Mouse (Mus musculus) spleen, adult 2 months (tissue): ENCODE measurements at regions not wholly inside any gene's neighbourhood (a gene's known extent, or its start where the extent isn't known, plus 50 kb on each side); places are given as distances from the start of the nearest gene placed in this dataset.

Experiments
- DNase-seq, 2 experiments: peaks; one replicate each; pipeline versions ENCODE4 v3.0.0 to v3.0.0-alpha.2; 2012 to 2021; ENCODE audit warnings: low spot score in 2 of 2, low read depth in 1 of 2
- H3K27ac ChIP-seq: fragments of 200-500 bp; 2 replicates; pipeline ENCODE4 v1.5.1; 2012; ENCODE audit warnings: low read length, inconsistent platforms; ENCODE audit not compliant: insufficient read depth
- H3K27me3 ChIP-seq: fragments of 200-500 bp; 2 replicates; pipeline ENCODE4 v1.6.1; 2012; ENCODE audit warnings: mild to moderate bottlenecking, moderate library complexity, low read length, inconsistent platforms; ENCODE audit not compliant: control insufficient read depth, insufficient read depth
- H3K36me3 ChIP-seq: fragments of 200-500 bp; 2 replicates; pipeline ENCODE4 v1.6.1; 2012; ENCODE audit warnings: mild to moderate bottlenecking, low read length, inconsistent platforms; ENCODE audit not compliant: control insufficient read depth, insufficient read depth
- H3K4me1 ChIP-seq: fragments of 200-500 bp; 2 replicates; pipeline ENCODE4 v1.6.1; 2011; ENCODE audit warnings: inconsistent platforms; ENCODE audit not compliant: control insufficient read depth, insufficient read depth, insufficient read length
- H3K4me3 ChIP-seq: fragments of 200-500 bp; 2 replicates; pipeline ENCODE4 v1.5.1; 2011; ENCODE audit warnings: mild to moderate bottlenecking, inconsistent platforms; ENCODE audit not compliant: insufficient read depth, insufficient read length; ENCODE audit errors: extremely low read depth
- CTCF ChIP-seq: fragments of 200-500 bp; IDR thresholded peaks from 2 replicates; pipeline ENCODE4 v1.5.1; 2011; ENCODE audit warnings: mild to moderate bottlenecking, inconsistent platforms; ENCODE audit not compliant: insufficient read depth, insufficient read length, insufficient replicate concordance; ENCODE audit errors: extremely low read depth
- POLR2A ChIP-seq: fragments of 200-500 bp; IDR thresholded peaks from 2 replicates; pipeline ENCODE4 v1.6.1; 2011; ENCODE audit warnings: low read depth, low read length, inconsistent platforms
- WGBS: fragments of 180-500 bp; shearing (Covaris S2); methylation state at CpG from one replicate; pipeline ENCODE4 v1.1.7; 2018; 5-methylcytosine and 5-hydroxymethylcytosine counted together

- DNase-seq: no peak
- Histone ChIP-seq H3K27ac (no peak overlapping the region), H3K4me3 (no peak overlapping the region), H3K36me3 (no peaks in the 10 kb centered on the region), H3K4me1 (no peaks in the 10 kb centered on the region), H3K27me3 (no peaks in the 10 kb centered on the region)
- TF ChIP-seq CTCF (no peak), POLR2A (no peak)
- 72% methylated on average over 3 of the region's 3 CpGs for WGBS
These were observed 218.2 kb upstream of the Smlr1 start for GRCm38 (mm10) chr10:25754300-25754699.

- H3K27ac ChIP-seq: no peak overlapping the region
- H3K4me1 ChIP-seq: no peaks in the 10 kb centered on the region
- DNase-seq: no peak
- no peaks in the 10 kb centered on the region for H3K27me3 ChIP-seq
- no peak for TF ChIP-seq POLR2A
- no peak for TF ChIP-seq CTCF
- H3K4me3 ChIP-seq: no peak overlapping the region
- 87% methylated on average over 3 of the region's 3 CpGs for WGBS
- H3K36me3 ChIP-seq: no peaks in the 10 kb centered on the region
These were observed 206.6 kb upstream of the Smlr1 start for GRCm38 (mm10) chr10:25742678-25743077.

- H3K4me3 ChIP-seq: no peak overlapping the region
- TF ChIP-seq CTCF (no peak), POLR2A (no peak)
- WGBS: 82% methylated on average over 2 of the region's 2 CpGs
- no peaks in the 10 kb centered on the region for H3K4me1 ChIP-seq
- DNase-seq: no peak
- no peaks in the 10 kb centered on the region for H3K27me3 ChIP-seq
- H3K36me3 ChIP-seq: no peaks in the 10 kb centered on the region
- no peak overlapping the region for H3K27ac ChIP-seq
These were observed 204.9 kb upstream of the Smlr1 start for GRCm38 (mm10) chr10:25740956-25741355.

GRCm38 (mm10) chr10:25730470-25730869 lies 194.4 kb upstream of the Smlr1 start:
- DNase-seq: no peak
- Histone ChIP-seq H3K4me3 (no peak overlapping the region), H3K4me1 (no peaks in the 10 kb centered on the region), H3K36me3 (no peaks in the 10 kb centered on the region), H3K27me3 (no peaks in the 10 kb centered on the region), H3K27ac (no peak overlapping the region)
- TF ChIP-seq POLR2A (no peak), CTCF (no peak)
- 48% methylated on average over 3 of the region's 3 CpGs for WGBS

- no peak for DNase-seq
- H3K4me1 ChIP-seq: no peaks in the 10 kb centered on the region
- WGBS: 85% methylated on average over 1 of the region's 1 CpGs
- no peak overlapping the region for H3K27ac ChIP-seq
- no peak overlapping the region for H3K4me3 ChIP-seq
- no peaks in the 10 kb centered on the region for H3K36me3 ChIP-seq
- TF ChIP-seq POLR2A (no peak), CTCF (no peak)
- no peaks in the 10 kb centered on the region for H3K27me3 ChIP-seq
These were observed 187.9 kb upstream of the Smlr1 start for GRCm38 (mm10) chr10:25723966-25724365.

- 55% methylated on average over 4 of the region's 4 CpGs for WGBS
- no peak for TF ChIP-seq CTCF
- TF ChIP-seq POLR2A: no peak
- Histone ChIP-seq H3K4me1 (no peaks in the 10 kb centered on the region), H3K27ac (no peak overlapping the region), H3K4me3 (no peak overlapping the region), H3K27me3 (no peaks in the 10 kb centered on the region), H3K36me3 (no peaks in the 10 kb centered on the region)
- no peak for DNase-seq
These were observed 179.7 kb upstream of the Smlr1 start for GRCm38 (mm10) chr10:25715747-25716146.

GRCm38 (mm10) chr10:25714636-25715035 lies 178.6 kb upstream of the Smlr1 start:
- Histone ChIP-seq H3K4me1 (no peaks in the 10 kb centered on the region), H3K36me3 (no peaks in the 10 kb centered on the region), H3K27me3 (no peaks in the 10 kb centered on the region), H3K27ac (no peak overlapping the region), H3K4me3 (no peak overlapping the region)
- no peak for DNase-seq
- no peak for TF ChIP-seq CTCF
- TF ChIP-seq POLR2A: no peak

GRCm38 (mm10) chr10:25714041-25714440 lies 178.0 kb upstream of the Smlr1 start:
- 87% methylated on average over 12 of the region's 12 CpGs for WGBS
- Histone ChIP-seq H3K4me3 (no peak overlapping the region), H3K27me3 (no peaks in the 10 kb centered on the region), H3K36me3 (no peaks in the 10 kb centered on the region), H3K4me1 (no peaks in the 10 kb centered on the region), H3K27ac (no peak overlapping the region)
- TF ChIP-seq POLR2A (no peak), CTCF (no peak)
- DNase-seq: no peak
